Mouse (Mus musculus) heart, adult 2 months (tissue): ENCODE measurements around the gene Pced1a.

Experiments
- CTCF ChIP-seq: fragments of 200-600 bp; IDR thresholded peaks from 2 replicates; pipeline ENCODE4 v1.8.1; 2022; ENCODE audit warnings: antibody characterized with exemption, mild to moderate bottlenecking, moderate library complexity
- POLR2A ChIP-seq: fragments of 200-500 bp; IDR thresholded peaks from 2 replicates; pipeline ENCODE4 v1.6.1; 2011; ENCODE audit warnings: mild to moderate bottlenecking, low read depth, low read length, control low read depth; ENCODE audit not compliant: insufficient read depth

- no peak for TF ChIP-seq POLR2A
- TF ChIP-seq CTCF, result no peak
These were observed 25.9 kb upstream of the Pced1a start for GRCm38 (mm10) chr2:130450434-130450796.
